Mouse (Mus musculus) bone marrow, adult 2 months (tissue): Measurements from ENCODE around the gene Ssr1.

ENCODE experiments used
- CTCF ChIP-seq: fragments of 200-500 bp; IDR thresholded peaks from 2 replicates; pipeline ENCODE4 v1.5.1; 2011; ENCODE audit warnings: low read length, control low read depth; ENCODE audit not compliant: control insufficient read depth, insufficient read depth
- POLR2A ChIP-seq: fragments of 200-500 bp; IDR thresholded peaks from 2 replicates; pipeline ENCODE4 v1.6.1; 2011; ENCODE audit warnings: low read depth, mild to moderate bottlenecking, control low read depth, low read length, borderline replicate concordance; ENCODE audit not compliant: control insufficient read depth

DNA sequence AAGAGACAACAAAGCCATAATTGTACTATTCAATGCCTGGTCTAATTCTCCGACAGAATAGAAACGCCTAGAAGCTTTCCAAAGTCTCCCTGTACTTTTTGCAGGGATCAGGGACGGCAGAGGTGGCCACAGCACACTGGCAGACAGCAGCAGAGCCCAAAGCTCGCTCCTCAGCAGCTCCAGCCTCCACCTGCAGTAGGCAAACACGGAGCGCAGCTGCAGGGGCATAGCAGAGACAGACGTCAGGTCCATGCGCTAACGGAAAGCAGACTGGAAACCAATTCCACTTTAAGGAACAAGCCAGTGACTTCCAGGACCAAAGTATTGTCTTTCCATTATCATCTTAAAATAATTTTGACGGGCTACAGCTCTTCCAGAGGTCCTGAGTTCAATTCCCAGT, 7.9 kb downstream of the Ssr1 start:
- TF ChIP-seq POLR2A = no peak
- TF ChIP-seq CTCF = no peak
